Mouse (Mus musculus) neural tube, embryonic 12.5 days (tissue): ENCODE data around the gene Adcy2. TPM values are rescaled to one million over a fixed set of nuclear protein-coding genes. Genes with fewer than 3 reads are reported as not detected.

Experiments used
- ATAC-seq: fragments of 200-750 bp; cut with Nextera tagmentation; 2 replicates; pipeline ENCODE4 v1.8.0; 2017; ENCODE audit warnings: low read depth, mild to moderate bottlenecking, moderate TSS enrichment, moderate library complexity; ENCODE audit not compliant: low FRiP score
- H3K27ac ChIP-seq: fragments of 300-500 bp; sonication (generic); 2 replicates; pipeline ENCODE4 v1.5.1; 2016
- H3K27me3 ChIP-seq: fragments of 300-500 bp; sonication (generic); replicated peaks from 2 replicates; pipeline ENCODE4 v1.6.1; 2016; ENCODE audit warnings: mild to moderate bottlenecking
- H3K36me3 ChIP-seq: fragments of 300-500 bp; sonication (generic); 2 replicates; pipeline ENCODE4 v1.6.1; 2016; ENCODE audit warnings: mild to moderate bottlenecking
- H3K4me1 ChIP-seq: fragments of 300-500 bp; sonication (generic); 2 replicates; pipeline ENCODE4 v1.6.1; 2016
- H3K4me2 ChIP-seq: fragments of 300-500 bp; sonication (generic); replicated peaks from 2 replicates; pipeline ENCODE4 v1.6.1; 2016; ENCODE audit warnings: mild to moderate bottlenecking
- H3K4me3 ChIP-seq: fragments of 300-500 bp; sonication (generic); 2 replicates; pipeline ENCODE4 v1.5.1; 2016
- H3K9ac ChIP-seq: fragments of 300-500 bp; sonication (generic); 2 replicates; pipeline ENCODE4 v1.6.1; 2016; ENCODE audit warnings: mild to moderate bottlenecking
- H3K9me3 ChIP-seq: fragments of 300-500 bp; sonication (generic); 2 replicates; pipeline ENCODE4 v1.6.1; 2016; ENCODE audit warnings: mild to moderate bottlenecking
- WGBS: fragments of 180-500 bp; shearing (Covaris S2); methylation state at CpG from one replicate; pipeline ENCODE4 v1.1.7; 2016; 5-methylcytosine and 5-hydroxymethylcytosine counted together
- polyA plus RNA-seq: library from polyadenylated mRNA; unstranded; fragments of >200 nt; fragmentation: Nextera tagmentation; extraction: Ambion mirVana; gene quantifications from 2 replicates; pipeline ENCODE4 v1.2.1, GENCODE M21; 2016

Adcy2 gene
- polyA plus RNA-seq, 1 experiment from 2014 or later: 12.9 TPM

- WGBS: 91% methylated on average over 19 of the region's 19 CpGs
Observed at GRCm38 (mm10) chr13:68572247-68572646, 427.1 kb downstream of the Adcy2 start.

More at GRCm38 (mm10) chr13:68572247-68572646, 427.1 kb downstream of the Adcy2 start:
- Histone ChIP-seq H3K4me2 (no peak overlapping the region), H3K9me3 (no peaks in the 10 kb centered on the region), H3K9ac (no peak overlapping the region), H3K36me3 (peaks cover 55% of the 10 kb centered on the region), H3K4me1 (peaks cover 6% of the 10 kb centered on the region; the same call in 1 of the 2 replicates), H3K27me3 (no peaks in the 10 kb centered on the region), H3K4me3 (no peak overlapping the region), H3K27ac (no peak overlapping the region)
- no peak for ATAC-seq
